8 mouse cellular contexts compared by ENCODE assay signal in genomic region chr6:125166051-125166751, GRCm38 (mm10). TPM values are rescaled to one million over a fixed set of nuclear protein-coding genes. Genes with fewer than 3 reads are reported as not detected.
A peak's percentile ranks its signal among the peaks of the same experiment; 100 is the strongest.
DNase-seq lines count a peak whose midpoint lies in the region; ATAC-seq lines count a peak whose summit lies in the region.

Gapdh (minus strand) TSS chr6:125166467.

- intact Hi-C loops in left cerebral cortex, postnatal 10 days (cut with DNase I) = loop anchor here (2.0 kb wide), 1 partner anchor 25 kb away; the partner anchor contains the start of genes Mrpl51 and Ncapd2

- H3K4me1 ChIP-seq in hindbrain, embryonic 15.5 days (replicated peaks) = peaks cover 44% of the 10 kb centered on the region
- H3K4me1 ChIP-seq in stomach, embryonic 15.5 days = peaks cover 34% of the 10 kb centered on the region

- H3K27me3 ChIP-seq in hindbrain, embryonic 15.5 days = no peaks in the 10 kb centered on the region
- H3K27me3 ChIP-seq in stomach, embryonic 15.5 days (replicated peaks) = no peaks in the 10 kb centered on the region

- WGBS in hindbrain, embryonic 15.5 days = under 1% methylated on average over 18 of the region's 18 CpGs
- WGBS in stomach, embryonic 15.5 days = under 1% methylated on average over 18 of the region's 18 CpGs

- DNase-seq in right cerebral cortex, adult 2 months (ENCODE audit: low spot score in 2 of 2) = peak; percentile 26 to 42
- DNase-seq in right cerebral cortex, postnatal 14 days = no peak
- DNase-seq in cerebellum, postnatal 10 days = peak; percentile 76 to 78
- DNase-seq in gastrocnemius, adult 8-10 months (ENCODE audit: low spot score in 2 of 2) = peak; percentile 91 to 92
- DNase-seq in left cerebral cortex, postnatal 10 days (ENCODE audit: extremely low spot score in 1 of 2, low spot score in 2 of 2) = peak in 1 of 2 experiments; percentile 85

- H3K9ac ChIP-seq in hindbrain, embryonic 15.5 days = peak within 1 kb of the TSS; percentile 93
- H3K9ac ChIP-seq in stomach, embryonic 15.5 days = peak within 1 kb of the TSS; percentile 76

- peak within 1 kb of the TSS; percentile 91 for H3K4me3 ChIP-seq in hindbrain, embryonic 15.5 days
- H3K4me3 ChIP-seq in stomach, embryonic 15.5 days (replicated peaks) = peak within 1 kb of the TSS; percentile 90

- H3K9me3 ChIP-seq in hindbrain, embryonic 15.5 days = no peaks in the 10 kb centered on the region
- no peaks in the 10 kb centered on the region for H3K9me3 ChIP-seq in stomach, embryonic 15.5 days

- peak; percentile 6; the same call in 1 of the 2 replicates for ATAC-seq in hindbrain, embryonic 15.5 days (ENCODE audit: low FRiP score, low read depth)
- ATAC-seq in megakaryocyte, adult 5-6 weeks (ENCODE audit: poor library complexity, severe bottlenecking) = peak; percentile 11; the same call in 1 of the 2 replicates
- peak; percentile 74 for ATAC-seq in stomach, embryonic 15.5 days (ENCODE audit: insufficient read depth, low FRiP score, low read depth)

- H3K36me3 ChIP-seq in hindbrain, embryonic 15.5 days = peaks cover 37% of the 10 kb centered on the region
- H3K36me3 ChIP-seq in stomach, embryonic 15.5 days = peaks cover 34% of the 10 kb centered on the region

- peak within 1 kb of the TSS; percentile 93 for H3K27ac ChIP-seq in hindbrain, embryonic 15.5 days (replicated peaks)
- peak within 1 kb of the TSS; percentile 98 for H3K27ac ChIP-seq in stomach, embryonic 15.5 days

- peak within 1 kb of the TSS; percentile 95 for H3K4me2 ChIP-seq in hindbrain, embryonic 15.5 days
- H3K4me2 ChIP-seq in stomach, embryonic 15.5 days = peak within 1 kb of the TSS; percentile 79

RNA-seq across cellular contexts. Expression of gene Gapdh, which starts in this region (rescaled TPM):
- over 10,000 TPM; 10,104 to 14,130 (median 11,228) TPM for total RNA-seq in gastrocnemius, adult 8-10 months (2022)
- 1,531 and 1,630 TPM in 2 replicates for polyA plus RNA-seq in hindbrain, embryonic 15.5 days (2015; fragmentation: Nextera tagmentation; extraction: Ambion mirVana)
- 1,000 to 10,000 TPM; 1,896 to 1,966 TPM for total RNA-seq in left cerebral cortex, postnatal 10 days (2021)
- total RNA-seq in megakaryocyte, adult 5-6 weeks (2015) = 2,892 and 2,923 TPM in 2 replicates
- 1,028 and 1,070 TPM in 2 replicates for total RNA-seq in megakaryocyte, adult 5-6 weeks (2017)
- polyA plus RNA-seq in stomach, embryonic 15.5 days (2015; fragmentation: Nextera tagmentation; extraction: Ambion mirVana) = 1,509 and 1,865 TPM in 2 replicates

Comparison
In these comparisons a context has a peak if more than half of its experiments do, and no peak if none do; other contexts are left out.
1. ATAC-seq: peak in every context shown above with its lines; median percentile 74 in stomach, embryonic 15.5 days; 11 in megakaryocyte, adult 5-6 weeks; 6 in hindbrain, embryonic 15.5 days.